Mouse (Mus musculus) embryonic facial prominence, embryonic 12.5 days (tissue): ENCODE data around the gene Rars2. TPM values are rescaled to one million over a fixed set of nuclear protein-coding genes. Genes with fewer than 3 reads are reported as not detected.
"Not testable (repeated sequence)": the region's sequence is repeated elsewhere in the genome, so short reads cannot be mapped to it uniquely, and the experiment has no call there.

Experiments
- ATAC-seq: fragments of 200-750 bp; cut with Nextera tagmentation; 2 replicates; pipeline ENCODE4 v1.8.0; 2017; ENCODE audit not compliant: insufficient number of reproducible peaks, insufficient read depth, low FRiP score, low TSS enrichment
- H3K27ac ChIP-seq: fragments of 300-500 bp; sonication (generic); 2 replicates; pipeline ENCODE4 v1.5.1; 2016; ENCODE audit warnings: mild to moderate bottlenecking
- H3K27me3 ChIP-seq: fragments of 300-500 bp; sonication (generic); 2 replicates; pipeline ENCODE4 v1.6.1; 2016; ENCODE audit warnings: mild to moderate bottlenecking, moderate library complexity
- H3K36me3 ChIP-seq: fragments of 300-500 bp; sonication (generic); 2 replicates; pipeline ENCODE4 v1.6.1; 2016; ENCODE audit warnings: mild to moderate bottlenecking
- H3K4me1 ChIP-seq: fragments of 300-500 bp; sonication (generic); 2 replicates; pipeline ENCODE4 v1.6.1; 2016
- H3K4me2 ChIP-seq: fragments of 300-500 bp; sonication (generic); replicated peaks from 2 replicates; pipeline ENCODE4 v1.6.1; 2016; ENCODE audit warnings: mild to moderate bottlenecking, moderate library complexity
- H3K4me3 ChIP-seq: fragments of 300-500 bp; sonication (generic); 2 replicates; pipeline ENCODE4 v1.5.1; 2016; ENCODE audit warnings: mild to moderate bottlenecking
- H3K9ac ChIP-seq: fragments of 300-500 bp; sonication (generic); 2 replicates; pipeline ENCODE4 v1.6.1; 2016; ENCODE audit warnings: mild to moderate bottlenecking, moderate library complexity
- H3K9me3 ChIP-seq: fragments of 300-500 bp; sonication (generic); 2 replicates; pipeline ENCODE4 v1.6.1; 2016; ENCODE audit warnings: mild to moderate bottlenecking, moderate library complexity
- WGBS: fragments of 180-500 bp; shearing (Covaris S2); methylation state at CpG from one replicate; pipeline ENCODE4 v1.1.7; 2016; 5-methylcytosine and 5-hydroxymethylcytosine counted together
- polyA plus RNA-seq: library from polyadenylated mRNA; unstranded; fragments of >200 nt; fragmentation: Nextera tagmentation; extraction: Ambion mirVana; gene quantifications from 2 replicates; pipeline ENCODE4 v1.2.1, GENCODE M21; 2016

Rars2 gene
- polyA plus RNA-seq, result 71.3 and 73.5 TPM in 2 replicates

GRCm38 (mm10) chr4:34614630-34615094 lies at the start of gene Rars2, which contains the start of gene Orc3:
Rars2 (plus strand) TSS chr4:34614957.
Orc3 (minus strand) TSS chr4:34614944.
- ATAC-seq, result peak; percentile 98
- Histone ChIP-seq H3K36me3 (0 out of 2 replicates have a peak, but pooled peaks cover 5% of the 10 kb centered on the region), H3K4me2 (peak within 1 kb of the TSS; percentile 92), H3K9me3 (no peaks in the 10 kb centered on the region), H3K4me3 (peak within 1 kb of the TSS; percentile 83), H3K9ac (peak within 1 kb of the TSS; percentile 66), H3K4me1 (peaks cover 16% of the 10 kb centered on the region), H3K27ac (peak within 1 kb of the TSS; percentile 70), H3K27me3 (no peaks in the 10 kb centered on the region)
- under 1% methylated on average over 42 of the region's 42 CpGs for WGBS

- H3K4me1 ChIP-seq, result no peaks in the 10 kb centered on the region
- ATAC-seq, result no peak
- no peak overlapping the region for H3K9ac ChIP-seq
- no peak overlapping the region for H3K27ac ChIP-seq
- H3K4me3 ChIP-seq, result no peak overlapping the region
- 92% methylated on average over 6 of the region's 6 CpGs for WGBS
- no peaks in the 10 kb centered on the region for H3K9me3 ChIP-seq
- H3K4me2 ChIP-seq, result no peak overlapping the region
- peaks cover 46% of the 10 kb centered on the region for H3K36me3 ChIP-seq
- no peaks in the 10 kb centered on the region for H3K27me3 ChIP-seq
These were observed 48.5 kb upstream of the Rars2 start for GRCm38 (mm10) chr4:34566226-34566625.

GRCm38 (mm10) chr4:34572876-34573275 lies 41.9 kb upstream of the Rars2 start:
- H3K36me3 ChIP-seq, result peaks cover 78% of the 10 kb centered on the region
- no peak overlapping the region for H3K9ac ChIP-seq
- no peaks in the 10 kb centered on the region for H3K27me3 ChIP-seq
- H3K4me2 ChIP-seq, result no peak overlapping the region
- no peak for ATAC-seq
- no peaks in the 10 kb centered on the region for H3K9me3 ChIP-seq
- no peaks in the 10 kb centered on the region for H3K4me1 ChIP-seq
- WGBS, result 63% methylated on average over 2 of the region's 2 CpGs
- H3K27ac ChIP-seq, result no peak overlapping the region
- H3K4me3 ChIP-seq, result no peak overlapping the region

GRCm38 (mm10) chr4:34577028-34577427 lies 37.7 kb upstream of the Rars2 start:
- no peak for ATAC-seq
- H3K4me3 ChIP-seq, result no peak overlapping the region
- WGBS, result 95% methylated on average over 2 of the region's 2 CpGs
- H3K36me3 ChIP-seq, result peaks cover 80% of the 10 kb centered on the region
- H3K9ac ChIP-seq, result no peak overlapping the region
- no peaks in the 10 kb centered on the region for H3K27me3 ChIP-seq
- H3K9me3 ChIP-seq, result no peaks in the 10 kb centered on the region
- H3K27ac ChIP-seq, result no peak overlapping the region
- H3K4me2 ChIP-seq, result no peak overlapping the region
- H3K4me1 ChIP-seq, result no peaks in the 10 kb centered on the region

GRCm38 (mm10) chr4:34579215-34579614 lies 35.5 kb upstream of the Rars2 start:
- Histone ChIP-seq H3K9me3 (no peaks in the 10 kb centered on the region), H3K27me3 (no peaks in the 10 kb centered on the region), H3K27ac (no peak overlapping the region), H3K9ac (no peak overlapping the region), H3K4me2 (no peak overlapping the region), H3K4me1 (no peaks in the 10 kb centered on the region), H3K36me3 (peaks cover 86% of the 10 kb centered on the region), H3K4me3 (no peak overlapping the region)
- 80% methylated on average over 1 of the region's 1 CpGs for WGBS
- no peak for ATAC-seq

- not testable (repeated sequence) for H3K4me3 ChIP-seq, H3K9ac ChIP-seq, H3K27me3 ChIP-seq, H3K9me3 ChIP-seq, H3K27ac ChIP-seq, H3K4me1 ChIP-seq, H3K4me2 ChIP-seq, ATAC-seq
- 79% methylated on average over 1 of the region's 1 CpGs for WGBS
- peaks cover 75% of the 10 kb centered on the region for H3K36me3 ChIP-seq
These were observed 33.3 kb upstream of the Rars2 start for GRCm38 (mm10) chr4:34581489-34581888.

- Histone ChIP-seq H3K4me1 (no peaks in the 10 kb centered on the region), H3K36me3 (peaks cover 71% of the 10 kb centered on the region), H3K27ac (no peak overlapping the region), H3K27me3 (no peaks in the 10 kb centered on the region), H3K4me3 (no peak overlapping the region), H3K4me2 (no peak overlapping the region), H3K9me3 (no peaks in the 10 kb centered on the region), H3K9ac (no peak overlapping the region)
- no peak for ATAC-seq
- 87% methylated on average over 7 of the region's 7 CpGs for WGBS
These were observed 32.8 kb upstream of the Rars2 start for GRCm38 (mm10) chr4:34581990-34582389.

- Histone ChIP-seq H3K36me3 (peaks cover 69% of the 10 kb centered on the region), H3K4me2 (no peak overlapping the region), H3K27ac (no peak overlapping the region), H3K27me3 (no peaks in the 10 kb centered on the region), H3K9ac (no peak overlapping the region), H3K9me3 (no peaks in the 10 kb centered on the region), H3K4me1 (no peaks in the 10 kb centered on the region), H3K4me3 (no peak overlapping the region)
- ATAC-seq, result no peak
- 75% methylated on average over 5 of the region's 5 CpGs for WGBS
These were observed 32.3 kb upstream of the Rars2 start for GRCm38 (mm10) chr4:34582476-34582875.

GRCm38 (mm10) chr4:34583427-34583826 lies 31.3 kb upstream of the Rars2 start:
- 92% methylated on average over 3 of the region's 3 CpGs for WGBS
- peaks cover 61% of the 10 kb centered on the region for H3K36me3 ChIP-seq
- no peak overlapping the region for H3K4me3 ChIP-seq
- H3K27me3 ChIP-seq, result no peaks in the 10 kb centered on the region
- no peak overlapping the region for H3K27ac ChIP-seq
- H3K4me1 ChIP-seq, result no peaks in the 10 kb centered on the region
- H3K9ac ChIP-seq, result no peak overlapping the region
- H3K9me3 ChIP-seq, result no peaks in the 10 kb centered on the region
- no peak for ATAC-seq
- H3K4me2 ChIP-seq, result no peak overlapping the region

- Histone ChIP-seq H3K9ac (no peak overlapping the region), H3K27ac (no peak overlapping the region), H3K4me2 (no peak overlapping the region), H3K36me3 (peaks cover 49% of the 10 kb centered on the region), H3K4me3 (no peak overlapping the region), H3K27me3 (no peaks in the 10 kb centered on the region), H3K4me1 (no peaks in the 10 kb centered on the region), H3K9me3 (no peaks in the 10 kb centered on the region)
- WGBS, result 76% methylated on average over 7 of the region's 7 CpGs
- ATAC-seq, result no peak
These were observed 29.7 kb upstream of the Rars2 start for GRCm38 (mm10) chr4:34584871-34585607.

GRCm38 (mm10) chr4:34603123-34603522 lies 11.6 kb upstream of the Rars2 start:
- Histone ChIP-seq H3K4me3 (no peak overlapping the region), H3K36me3 (peaks cover 48% of the 10 kb centered on the region), H3K4me2 (no peak overlapping the region), H3K27ac (no peak overlapping the region), H3K4me1 (no peaks in the 10 kb centered on the region), H3K9me3 (no peaks in the 10 kb centered on the region), H3K9ac (no peak overlapping the region), H3K27me3 (no peaks in the 10 kb centered on the region)
- WGBS, result 94% methylated on average over 6 of the region's 6 CpGs
- no peak for ATAC-seq

- ATAC-seq, result no peak
- Histone ChIP-seq H3K9ac (no peak overlapping the region), H3K4me2 (no peak overlapping the region), H3K27ac (no peak overlapping the region), H3K4me1 (no peaks in the 10 kb centered on the region), H3K27me3 (no peaks in the 10 kb centered on the region), H3K9me3 (no peaks in the 10 kb centered on the region), H3K36me3 (peaks cover 27% of the 10 kb centered on the region), H3K4me3 (no peak overlapping the region)
- 95% methylated on average over 10 of the region's 10 CpGs for WGBS
These were observed 8.1 kb upstream of the Rars2 start for GRCm38 (mm10) chr4:34606658-34607057.
